Mouse (Mus musculus) embryonic facial prominence, embryonic 14.5 days (tissue): ENCODE data around the gene Bcl6. TPM values are rescaled to one million over a fixed set of nuclear protein-coding genes. Genes with fewer than 3 reads are reported as not detected.

ENCODE experiments used
- polyA plus RNA-seq: library from polyadenylated mRNA; unstranded; fragments of >200 nt; fragmentation: Nextera tagmentation; extraction: Ambion mirVana; gene quantifications from 2 replicates; pipeline ENCODE4 v1.2.1, GENCODE M21; 2014

Gene Bcl6
- polyA plus RNA-seq, 1 experiment from 2014 or later, result 3.0 TPM

Other genes starting within 250 kb of the Bcl6 start
- 2.4 and 2.7 TPM in 2 replicates for gene Sst, start 97.9 kb downstream of the Bcl6 start, polyA plus RNA-seq
- gene Rtp2, start 56.5 kb downstream of the Bcl6 start, polyA plus RNA-seq, result 0.79 and 0.84 TPM in 2 replicates
- not detected in 2 replicates for gene Gm37419, start 370 bp downstream of the Bcl6 start, polyA plus RNA-seq